Mouse (Mus musculus) embryo, embryonic 11 days (tissue): ENCODE data around the gene Igfals.
A peak's percentile ranks its signal among the peaks of the same experiment; 100 is the strongest.

Experiments used
- DNase-seq: peaks from one replicate; pipeline ENCODE4 v3.0.0-alpha.2; 2015

Gene Igfals

GRCm38 (mm10) chr17:24894995-24895547 is 29.3 kb downstream of the Igfals start, which contains the start of the genes Eme2 and Mrps34:
Eme2 (minus strand) TSS chr17:24895087.
Mrps34 (plus strand) TSS chr17:24895116.
- peak; percentile 94 for DNase-seq

GRCm38 (mm10) chr17:24895571-24896240 is 29.9 kb downstream of the Igfals start:
- DNase-seq, result no peak

DNA sequence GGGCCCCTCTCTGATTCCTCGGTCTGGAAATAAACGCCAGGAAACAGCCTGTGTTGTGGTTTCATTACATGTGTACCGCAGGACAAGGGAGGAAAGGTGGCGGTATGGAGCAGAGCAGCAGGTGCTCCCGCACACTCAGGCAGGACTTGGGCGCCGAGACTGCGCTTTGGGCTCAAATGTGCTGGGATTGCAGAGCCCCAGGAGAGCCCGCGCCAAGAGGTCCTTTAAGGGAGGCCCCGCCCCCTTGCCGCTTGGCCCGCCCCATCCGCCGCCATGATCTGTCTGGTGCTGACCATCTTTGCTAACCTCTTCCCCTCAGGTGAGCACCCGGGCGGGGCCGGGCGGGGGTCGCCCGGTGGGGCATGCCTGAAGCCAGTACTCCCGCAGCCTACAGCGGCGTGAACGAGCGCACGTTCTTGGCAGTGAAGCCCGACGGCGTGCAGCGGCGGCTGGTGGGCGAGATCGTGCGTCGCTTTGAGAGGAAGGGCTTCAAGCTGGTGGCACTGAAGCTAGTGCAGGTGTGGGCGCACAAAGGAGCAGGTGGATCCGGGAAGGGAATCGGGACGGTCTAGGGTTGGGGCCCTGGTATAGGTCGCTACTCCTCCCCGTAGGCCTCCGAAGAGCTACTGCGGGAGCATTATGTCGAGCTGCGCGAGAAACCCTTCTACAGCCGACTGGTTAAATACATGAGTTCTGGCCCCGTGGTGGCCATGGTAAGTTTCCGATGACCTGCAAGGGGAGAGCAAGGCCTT is 30.6 kb downstream of the Igfals start, which contains the start of gene Nme3:
TSS of gene Nme3 (plus strand) at position 260 of the 752 bp plus-strand sequence.
- DNase-seq, result peak; percentile 85

- DNase-seq, result no peak
Observed at GRCm38 (mm10) chr17:24896993-24897269, 31.1 kb downstream of the Igfals start.

GRCm38 (mm10) chr17:24897600-24897999 is 31.8 kb downstream of the Igfals start:
- no peak for DNase-seq

GRCm38 (mm10) chr17:24898041-24898854 is 32.5 kb downstream of the Igfals start:
- DNase-seq, result no peak

DNA sequence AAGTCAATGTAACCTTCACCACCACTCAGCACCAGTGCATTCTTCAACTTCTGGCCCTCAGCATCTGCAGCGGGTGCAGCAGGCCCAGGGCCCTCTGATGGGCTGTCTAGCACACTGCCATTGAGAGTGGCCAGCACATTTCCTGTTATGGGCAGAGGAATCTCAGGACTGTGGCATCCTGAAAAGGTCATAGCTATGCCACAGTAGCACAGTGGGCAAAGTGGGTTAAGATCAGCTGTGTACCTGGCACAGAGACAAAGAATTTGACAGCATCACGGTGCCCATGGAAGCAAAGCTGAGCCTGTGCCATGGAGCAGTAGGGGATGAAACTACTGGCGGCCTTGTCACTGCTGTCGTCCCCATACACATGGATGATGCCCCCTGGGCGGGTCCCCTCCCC is 33.4 kb downstream of the Igfals start:
- DNase-seq, result no peak

DNA sequence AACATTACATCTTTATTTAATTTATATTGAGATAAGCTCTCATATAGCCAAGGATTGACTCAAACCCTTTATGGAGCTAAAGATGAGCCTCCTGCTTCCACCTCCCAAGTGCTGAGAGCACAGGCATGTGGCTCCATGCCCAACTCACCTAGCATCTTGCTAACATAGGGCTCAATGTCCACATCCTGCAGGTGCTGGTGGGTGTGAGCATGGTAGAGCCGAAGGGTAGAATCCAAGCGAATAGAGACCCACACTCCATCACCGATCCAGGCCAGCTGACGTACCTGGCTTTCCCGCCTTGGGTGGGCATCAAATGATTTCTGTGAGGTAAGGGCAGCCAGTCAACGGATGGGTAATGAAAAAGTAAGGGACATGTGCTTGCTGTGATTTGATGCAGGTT is 34.2 kb downstream of the Igfals start:
- no peak for DNase-seq

DNA sequence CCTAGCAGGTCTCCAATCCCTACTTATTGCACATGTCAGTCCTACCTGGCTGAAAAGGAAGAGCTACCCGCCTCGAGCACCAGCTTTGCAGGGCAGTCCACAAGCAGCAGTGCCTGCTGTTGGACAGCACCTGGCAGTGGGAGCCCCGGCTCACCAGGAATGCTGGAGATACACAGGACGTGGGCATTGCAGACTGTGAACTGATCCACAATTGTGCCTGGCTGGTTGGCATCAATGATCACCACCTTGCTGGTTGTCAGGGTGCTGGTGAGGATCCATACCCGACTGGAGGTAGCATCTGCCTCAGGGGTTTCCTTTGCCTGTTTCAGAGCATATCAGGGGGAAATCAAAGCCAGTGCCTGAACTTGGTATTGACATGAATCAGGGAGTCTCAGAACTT is 36.3 kb downstream of the Igfals start:
- DNase-seq, result no peak

DNA sequence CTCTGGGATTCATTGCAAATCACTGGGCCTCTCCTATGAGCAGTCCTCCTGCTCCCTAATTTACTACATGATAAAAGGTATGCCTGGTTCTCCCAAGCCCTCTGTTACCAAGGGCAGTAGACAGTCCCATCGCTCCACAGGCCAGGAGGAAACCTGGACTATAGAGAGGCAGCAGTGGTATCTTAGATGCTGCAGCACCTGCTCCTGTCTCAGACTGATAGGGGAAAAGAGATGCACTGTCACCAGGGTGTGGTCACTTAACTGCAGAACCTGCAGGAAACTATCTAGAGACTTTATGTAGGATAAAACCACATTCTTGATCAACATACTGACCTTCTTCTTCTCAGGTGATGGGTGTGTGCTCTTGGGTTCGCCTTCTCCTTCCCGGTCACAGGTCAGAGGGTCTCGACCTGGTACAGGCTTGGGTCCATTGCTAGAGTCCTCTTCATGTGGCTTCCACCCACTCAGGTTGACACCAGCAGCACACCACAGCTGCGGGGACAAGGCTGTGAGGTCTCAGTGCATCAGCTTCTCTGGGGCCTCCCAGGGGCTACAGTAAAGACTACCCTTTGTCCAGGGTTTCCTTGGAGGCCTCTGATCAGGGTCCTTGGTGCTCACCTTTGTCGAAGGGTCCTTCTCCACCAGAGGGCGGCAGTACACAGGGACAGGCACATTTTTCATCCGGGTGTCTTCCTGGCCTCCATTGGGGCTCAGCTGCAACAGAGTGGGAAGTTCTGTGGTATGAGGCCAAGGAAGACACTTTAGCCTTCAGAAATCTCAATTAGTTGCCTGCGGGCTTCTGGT is 37.1 kb downstream of the Igfals start:
- peak; percentile 43 for DNase-seq

GRCm38 (mm10) chr17:24903767-24904166 is 38.0 kb downstream of the Igfals start:
- no peak for DNase-seq

- DNase-seq, result no peak
Observed at GRCm38 (mm10) chr17:24907591-24907990, 41.8 kb downstream of the Igfals start.

GRCm38 (mm10) chr17:24913984-24914383 is 48.2 kb downstream of the Igfals start:
- DNase-seq, result no peak

DNA sequence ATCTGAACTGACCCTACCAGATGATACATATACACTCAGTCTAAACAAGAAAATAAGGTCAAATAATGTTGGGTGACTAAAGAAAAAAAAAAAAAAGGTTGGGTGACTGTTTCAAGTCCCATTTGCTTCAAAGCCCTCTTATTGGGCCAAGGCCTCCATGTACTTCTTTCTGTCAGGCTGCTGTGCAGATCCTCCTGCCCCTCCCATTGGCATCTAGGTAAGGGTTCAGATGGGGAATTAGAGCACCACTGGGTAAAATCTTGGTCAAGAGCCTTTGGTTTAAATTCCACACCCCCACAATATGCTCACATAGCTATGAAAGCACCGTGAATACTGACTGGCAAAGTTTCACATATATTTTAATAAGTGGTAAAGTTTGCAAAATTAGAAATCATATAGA is 57.4 kb downstream of the Igfals start:
- DNase-seq, result no peak

DNA sequence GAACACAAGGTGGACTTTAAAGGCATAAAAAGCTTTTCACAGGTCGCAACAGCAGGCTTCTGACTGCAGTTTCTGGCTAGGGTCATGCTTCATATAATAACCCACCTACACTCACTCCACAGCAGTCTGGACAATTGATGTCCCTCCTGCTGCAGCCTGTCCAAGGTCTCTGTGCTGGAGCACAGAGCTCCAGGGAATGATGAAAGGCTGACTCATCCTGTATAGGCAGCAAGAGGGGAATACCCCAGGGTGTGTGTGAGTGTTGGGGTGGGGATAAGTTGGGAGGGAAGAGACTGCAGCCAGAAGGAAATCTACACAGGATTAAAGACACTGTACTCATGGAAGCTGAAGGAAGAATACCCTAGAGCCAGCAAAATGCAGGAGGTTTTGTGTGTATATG is 63.7 kb downstream of the Igfals start:
- DNase-seq, result no peak
